Mouse (Mus musculus) kidney, postnatal 25 days (tissue): ENCODE measurements around the gene Il18.
"Not testable (repeated sequence)": the region's sequence is repeated elsewhere in the genome, so short reads cannot be mapped to it uniquely, and the experiment has no call there.

ENCODE experiments used
- DNase-seq, 2 experiments: peaks; one replicate each; pipeline ENCODE4 v3.0.0; 2021; ENCODE audit warnings: mixed read lengths in 2 of 2

Il18 gene

GRCm38 (mm10) chr9:50603998-50604324 is 49.3 kb downstream of the Il18 start:
- DNase-seq: no peak

- no peak for DNase-seq
These were observed 49.7 kb downstream of the Il18 start for GRCm38 (mm10) chr9:50604338-50604737.

DNA sequence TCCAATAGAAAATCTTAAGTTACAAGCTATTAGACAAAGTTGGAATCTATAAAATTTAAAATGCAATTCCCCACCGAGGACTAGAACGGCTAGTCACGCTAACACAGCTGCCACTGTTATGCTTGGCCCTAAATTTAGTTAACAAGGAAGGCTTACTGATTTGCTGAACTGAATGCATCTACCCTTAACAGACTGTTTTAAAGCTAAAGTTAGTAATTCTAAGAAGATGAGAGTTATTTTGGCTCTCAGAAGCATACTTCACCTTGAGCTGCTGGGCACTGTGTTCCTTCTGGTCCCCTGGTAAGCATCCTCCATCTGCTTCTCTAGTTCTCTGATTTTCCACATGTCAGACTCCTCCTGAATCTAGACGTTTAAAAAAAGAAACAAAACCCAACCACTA is 57.5 kb downstream of the Il18 start:
- DNase-seq: no peak

DNA sequence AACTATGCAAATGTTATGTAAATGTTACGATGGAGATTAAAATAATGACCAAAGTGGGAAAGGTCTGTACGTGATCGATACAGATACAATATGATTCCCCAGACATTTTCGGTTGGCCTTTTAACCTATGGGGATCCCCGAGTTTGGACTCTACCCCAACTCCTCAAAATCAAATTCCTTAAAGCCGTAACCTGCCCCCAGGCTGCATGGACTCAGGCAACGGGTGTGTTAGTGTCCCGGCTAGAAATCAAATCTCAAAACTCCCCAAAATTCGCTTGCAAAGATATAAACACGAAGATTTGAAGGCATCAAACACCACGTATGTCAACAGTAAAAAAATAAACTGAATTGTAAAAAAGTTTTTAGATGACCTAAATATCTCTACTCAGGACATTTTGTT is 61.5 kb downstream of the Il18 start:
- no peak for DNase-seq

- DNase-seq: peak; percentile 90 to 93
These were observed 62.4 kb downstream of the Il18 start, which contains the start of the genes Pih1d2 and Nkapd1 for GRCm38 (mm10) chr9:50616766-50617603. Gene Pih1d2, plus strand, starts transcription at chr9:50617321. Gene Nkapd1, minus strand, starts transcription at chr9:50617464.

DNA sequence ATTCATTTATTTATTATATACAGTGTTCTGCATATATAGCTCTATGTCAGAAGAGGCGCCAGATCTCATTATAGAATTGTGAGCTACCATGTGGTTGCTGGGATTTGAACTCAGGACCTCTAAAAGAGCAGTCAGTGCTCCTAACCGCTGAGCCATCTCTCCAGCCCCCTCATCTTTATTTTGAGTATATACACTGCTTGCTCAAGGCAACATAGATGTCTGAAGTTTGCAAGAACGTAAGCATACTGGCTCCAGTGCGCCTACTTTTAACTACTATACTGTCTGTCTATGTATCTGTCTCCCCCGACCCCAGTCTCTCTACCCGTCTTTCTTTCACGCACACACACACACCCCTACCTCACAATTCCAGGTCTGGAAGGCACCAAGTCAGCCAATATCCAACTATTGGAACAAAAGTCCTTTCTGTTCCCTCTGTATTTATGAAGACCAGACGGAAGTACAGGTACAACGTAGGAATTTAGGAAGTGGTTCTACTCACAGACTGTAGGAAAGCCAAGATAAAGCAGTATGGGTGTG is 63.2 kb downstream of the Il18 start:
- DNase-seq: no peak

- DNase-seq: not testable (repeated sequence)
These were observed 76.3 kb downstream of the Il18 start for GRCm38 (mm10) chr9:50630903-50631302.
